Mouse (Mus musculus) left cerebral cortex, adult 2 months (tissue): ENCODE measurements around the gene Fra10ac1. TPM values are rescaled to one million over a fixed set of nuclear protein-coding genes. Genes with fewer than 3 reads are reported as not detected.

Experiments used
- DNase-seq, 2 experiments: peaks; one replicate each; pipeline ENCODE4 v3.0.0; 2021 to 2022; ENCODE audit warnings: low spot score in 2 of 2, mixed read lengths in 1 of 2; ENCODE audit errors: extremely low spot score in 1 of 2
- H3K27ac ChIP-seq: fragments of 200-600 bp; 2 replicates; pipeline ENCODE4 v1.8.1; 2022
- H3K4me3 ChIP-seq: fragments of 200-600 bp; 2 replicates; pipeline ENCODE4 v1.8.1; 2022
- CTCF ChIP-seq: fragments of 200-600 bp; IDR thresholded peaks from 2 replicates; pipeline ENCODE4 v1.8.1; 2022; ENCODE audit warnings: antibody characterized with exemption, mild to moderate bottlenecking, moderate library complexity
- intact Hi-C: fragments of 180-260 bp; cut with DNase I; formaldehyde crosslinking; loops from one replicate; pipeline ENCODE4 v1.15.1; 2025
- total RNA-seq, 2 experiments: library from RNA; stranded (reverse); gene quantifications; 2 replicates each; pipeline ENCODE4 v1.2.3; 2021

The Fra10ac1 gene
- total RNA-seq, 2 experiments from 2014 or later, result 14.4 to 16.3 TPM

DNA sequence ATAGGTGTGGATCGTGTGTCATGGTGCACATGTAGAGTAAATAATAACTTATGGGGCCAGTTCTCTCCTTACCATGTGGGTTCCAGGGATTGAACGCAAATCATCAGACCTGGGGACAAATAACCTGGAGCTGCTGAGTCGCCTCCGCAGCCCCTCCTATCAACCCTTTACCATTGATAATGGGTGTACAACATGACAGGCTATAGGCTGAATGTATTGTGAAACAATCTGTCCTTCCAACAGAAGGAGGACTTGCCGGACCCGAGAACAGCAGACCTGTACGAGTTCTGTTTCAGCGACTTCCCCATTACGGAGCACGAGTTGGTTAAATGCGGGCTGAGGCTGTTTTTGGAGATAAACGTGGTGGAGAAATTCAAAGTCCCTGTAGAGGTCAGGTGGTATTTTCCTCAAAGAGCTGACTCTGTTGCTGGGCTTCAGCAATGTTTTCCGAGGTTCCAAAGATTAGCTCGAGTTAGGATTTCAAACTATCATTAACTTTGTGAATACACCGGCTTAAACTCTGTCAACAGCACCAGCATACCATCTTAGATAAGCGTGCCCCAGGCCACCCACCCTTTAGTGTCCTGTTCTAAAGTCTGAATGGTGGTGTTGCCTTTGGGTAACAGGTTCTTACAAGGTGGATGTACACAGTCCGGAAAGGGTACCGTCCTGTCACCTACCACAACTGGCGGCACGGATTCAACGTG is 62.2 kb downstream of the Fra10ac1 start:
- no peak for TF ChIP-seq CTCF
- no peak overlapping the region for H3K4me3 ChIP-seq
- no peak overlapping the region for H3K27ac ChIP-seq
- DNase-seq, result no peak
- intact Hi-C loops, result no loop called here

DNA sequence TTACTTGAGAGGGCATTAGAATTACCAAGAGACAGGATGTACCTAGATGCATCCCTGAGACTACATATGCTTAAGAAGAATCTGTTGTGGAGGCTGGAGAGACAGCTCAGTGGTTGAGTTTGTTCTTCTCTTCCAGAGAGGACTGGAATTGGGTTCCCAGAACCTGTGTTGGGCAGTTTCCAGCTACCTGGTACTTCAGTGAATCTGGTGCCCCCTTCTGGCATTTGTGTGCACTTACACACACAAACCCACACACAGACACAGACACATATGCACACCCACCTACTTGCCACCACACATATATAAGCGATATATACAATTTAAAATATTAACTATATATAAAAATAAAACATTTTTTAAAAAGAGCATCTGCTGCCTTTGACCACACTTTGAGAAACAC is 67.7 kb downstream of the Fra10ac1 start:
- Histone ChIP-seq H3K4me3 (no peak overlapping the region), H3K27ac (no peak overlapping the region)
- no peak for DNase-seq
- peak; percentile 20 for TF ChIP-seq CTCF
- intact Hi-C loops, result loop anchor here (5.0 kb wide), 1 partner anchor 164 kb away; no protein-coding TSS in a partner anchor

DNA sequence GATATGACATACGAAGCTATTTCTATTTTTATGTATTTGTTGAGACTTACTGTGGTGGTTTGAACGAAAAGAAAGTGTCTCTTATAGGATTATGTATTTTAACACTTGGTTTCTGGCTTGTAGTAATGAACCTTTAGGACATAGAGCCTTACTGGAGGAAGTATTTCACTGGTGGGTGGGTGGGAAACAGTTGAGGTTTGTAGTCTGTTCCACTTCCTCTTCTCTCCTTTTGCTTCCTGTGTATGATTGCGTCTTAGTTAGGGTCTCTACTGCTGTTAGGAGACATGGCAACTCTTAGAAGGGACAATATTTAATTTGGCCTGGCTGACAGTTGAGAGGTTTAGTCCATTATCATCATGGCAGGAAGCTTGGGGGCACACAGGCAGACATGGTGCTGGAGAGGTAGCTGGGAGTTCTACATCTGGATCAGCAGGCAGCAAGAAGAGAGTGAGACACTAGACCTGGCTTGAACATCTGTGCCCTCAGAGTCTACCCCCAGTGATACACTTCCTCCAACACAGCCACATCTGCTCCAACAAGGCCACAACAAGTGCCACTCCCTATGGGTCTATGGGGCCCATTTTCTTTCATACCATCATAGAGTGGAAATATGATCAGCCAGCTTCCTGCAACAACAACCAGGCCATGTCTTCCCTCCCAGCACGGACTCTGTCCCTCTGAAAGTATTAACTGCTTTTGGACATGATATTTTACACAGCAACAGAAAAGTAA is 80.2 kb downstream of the Fra10ac1 start:
- H3K27ac ChIP-seq, result no peak overlapping the region
- intact Hi-C loops, result no loop called here
- TF ChIP-seq CTCF, result no peak
- no peak overlapping the region for H3K4me3 ChIP-seq
- no peak for DNase-seq

Other genes starting within 250 kb of the Fra10ac1 start
- 1 to 10 TPM; 4.0 to 8.0 TPM for gene Myof, start 180.6 kb downstream of the Fra10ac1 start, total RNA-seq
- under 1 TPM; 0.35 to 0.38 TPM for gene Cep55, start 169.1 kb downstream of the Fra10ac1 start, total RNA-seq
- under 1 TPM in 1 of 2 experiments, not detected in 1; 0.25 TPM for gene Ffar4, start 127.1 kb downstream of the Fra10ac1 start, total RNA-seq
- 10 to 100 TPM; 23.7 to 23.9 TPM for gene Rbp4, start 98.9 kb downstream of the Fra10ac1 start, total RNA-seq
- gene Pde6c, start 91.4 kb downstream of the Fra10ac1 start, total RNA-seq, result under 1 TPM; 0.21 to 0.34 TPM
- gene Lgi1, start 40.4 kb upstream of the Fra10ac1 start, total RNA-seq, result 100 to 1,000 TPM; 133 to 144 TPM
- 1 to 10 TPM; 1.6 to 2.3 TPM for gene Slc35g1, start 171.8 kb upstream of the Fra10ac1 start, total RNA-seq